Mouse (Mus musculus): Measurements from ENCODE around the gene D11Wsu47e.

The D11Wsu47e gene

DNA sequence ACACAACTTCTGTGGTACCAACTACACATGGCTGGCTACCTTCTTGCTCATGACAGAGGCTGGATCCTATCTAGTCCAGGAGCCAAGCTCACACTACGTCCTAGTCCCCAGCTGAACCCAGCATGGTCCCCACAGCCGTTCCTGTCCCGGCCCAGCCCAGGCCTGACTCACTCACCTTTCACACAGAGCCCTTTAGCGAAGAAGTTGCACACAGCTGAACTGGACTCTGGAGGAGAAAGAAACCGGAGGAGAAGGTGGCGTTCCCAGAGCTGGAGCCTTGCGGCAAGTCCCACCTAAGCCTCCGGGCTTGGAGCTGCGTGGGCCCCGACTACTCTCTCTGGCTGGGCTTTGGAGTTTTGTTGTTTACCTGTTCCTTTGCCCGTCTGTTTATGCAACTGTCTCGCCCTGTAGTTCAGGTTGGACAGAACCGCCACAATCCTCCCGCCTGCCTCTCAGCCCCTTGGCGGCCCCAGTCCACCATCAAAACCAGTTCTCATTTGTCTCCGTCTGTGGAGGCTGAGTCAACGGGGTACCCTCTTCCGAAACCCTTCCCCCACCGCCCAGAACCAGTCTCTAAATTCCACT is 24.5 kb downstream of the D11Wsu47e start:
- DNase-seq = no peak

DNA sequence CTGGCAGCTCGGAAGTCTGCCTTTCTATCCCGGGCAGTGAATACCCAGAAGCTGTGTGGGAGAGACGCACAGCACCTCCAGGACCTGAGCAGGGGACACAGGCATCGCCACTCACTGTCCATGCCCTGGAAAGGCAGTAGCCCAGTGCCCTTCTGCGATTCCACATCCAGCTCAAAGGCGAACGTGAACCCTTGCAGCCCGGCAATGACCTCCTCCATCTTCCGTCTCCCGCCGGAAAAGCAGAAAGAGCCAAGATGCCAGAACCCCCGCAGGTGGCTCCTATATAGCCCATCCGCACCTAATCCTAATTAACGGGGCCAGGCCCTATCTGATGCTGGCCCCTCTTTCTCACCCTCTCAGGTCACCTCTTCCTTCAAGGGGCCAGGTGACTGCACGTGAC is 25.1 kb downstream of the D11Wsu47e start:
- no peak for DNase-seq

DNA sequence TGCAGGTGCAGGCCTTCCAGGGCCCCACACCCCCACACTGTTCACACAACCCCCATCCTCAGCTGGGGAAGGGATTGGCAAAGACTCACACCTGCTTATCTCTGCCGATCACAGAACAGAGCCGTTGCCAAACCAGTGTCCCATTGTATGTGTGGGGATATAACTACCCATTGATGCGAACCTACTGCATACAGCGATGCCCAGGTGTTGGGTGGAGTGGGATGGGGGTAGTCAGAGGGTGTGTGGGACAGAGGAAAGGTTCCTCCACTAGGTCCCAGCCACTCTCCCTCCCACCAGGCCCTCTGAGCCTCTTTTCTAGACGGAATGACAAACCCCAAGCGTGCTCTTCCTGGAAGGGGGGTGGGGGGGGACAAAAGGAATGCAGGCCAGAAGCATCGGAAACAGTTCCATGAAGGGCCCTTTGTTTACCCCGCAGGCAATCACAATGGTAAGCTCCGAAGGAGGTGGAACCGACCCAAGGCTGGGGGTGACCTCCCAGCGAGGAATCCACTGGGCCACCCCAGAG is 25.6 kb downstream of the D11Wsu47e start, which contains the start of gene Cpsf4l:
Cpsf4l (minus strand) TSS at position 287 of the 526 bp plus-strand sequence.
- peak; percentile 74 for DNase-seq

DNA sequence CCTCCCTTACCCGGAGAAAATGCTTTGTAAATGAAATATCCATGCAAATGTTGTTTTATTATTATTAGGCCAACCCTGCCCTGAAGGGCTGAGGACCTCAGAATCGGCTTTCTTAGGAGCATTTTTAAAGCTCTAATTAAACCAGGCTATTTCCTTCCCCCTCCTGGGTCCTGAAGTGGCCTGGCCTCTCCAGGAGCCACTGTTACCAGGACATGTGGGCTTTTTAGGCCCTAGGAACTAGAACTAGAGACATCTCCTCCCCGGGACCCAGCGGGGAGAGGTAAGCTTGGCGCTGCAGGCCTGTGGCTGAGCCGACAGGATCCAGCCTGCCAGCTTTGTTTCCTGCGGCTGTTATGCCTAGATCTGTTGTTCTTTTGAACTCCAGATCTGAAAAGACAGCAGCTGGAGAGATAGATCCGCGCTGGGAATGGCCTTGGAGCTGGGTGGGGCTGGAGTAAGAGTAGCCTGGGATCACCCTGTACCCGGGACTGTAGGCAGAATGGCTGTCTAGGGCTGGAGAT is 26.1 kb downstream of the D11Wsu47e start:
- peak; percentile 42 for DNase-seq

DNA sequence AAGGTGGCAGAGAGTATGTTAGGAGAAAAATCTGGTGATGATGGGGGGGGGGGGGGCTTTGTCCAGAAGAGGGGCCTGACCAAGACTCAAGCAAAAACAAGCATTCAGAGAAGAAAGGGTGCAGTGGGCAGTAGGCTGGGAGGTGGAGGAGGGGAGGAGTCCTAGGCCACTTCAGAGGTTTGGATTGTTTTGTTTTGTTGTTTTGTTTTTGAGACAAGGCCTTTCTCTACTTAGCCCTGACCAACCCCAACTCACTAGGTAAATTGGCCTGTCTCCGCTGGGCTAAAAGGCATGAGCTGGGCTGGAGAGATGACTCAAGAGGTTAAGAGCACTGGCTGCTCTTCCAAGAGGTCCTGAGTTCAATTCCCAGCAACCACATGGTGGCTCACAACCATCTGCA is 26.8 kb downstream of the D11Wsu47e start:
- no peak for DNase-seq

DNA sequence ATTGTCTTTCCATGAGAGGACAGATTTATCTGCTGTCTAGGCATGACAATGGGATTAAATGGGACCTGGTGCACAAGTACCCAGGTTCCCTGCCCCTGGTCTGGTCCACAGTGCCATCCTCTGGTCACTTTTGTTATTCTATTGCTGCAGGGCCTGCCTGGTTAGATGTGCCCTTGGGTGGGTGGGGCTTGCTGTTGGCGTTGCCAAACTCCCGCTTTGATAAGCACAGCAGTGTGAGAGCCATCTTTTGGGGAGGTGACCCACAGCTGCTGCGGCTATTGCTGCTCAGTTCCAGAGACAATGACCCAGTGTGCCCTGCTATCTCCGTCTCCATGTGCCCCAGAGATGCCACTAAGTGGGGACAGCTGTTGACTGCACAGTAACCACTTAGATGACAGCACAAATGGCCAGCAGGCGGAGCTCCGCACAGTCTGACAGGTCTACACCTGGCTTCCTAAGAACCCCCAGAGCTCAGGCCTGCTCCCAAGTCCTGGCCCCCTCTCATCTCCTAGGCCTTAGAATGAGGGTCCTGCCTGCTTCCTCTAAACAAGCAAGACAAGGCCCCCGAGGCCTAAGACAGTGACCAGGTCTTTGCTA is 31.0 kb downstream of the D11Wsu47e start:
- DNase-seq = peak; percentile 47

DNA sequence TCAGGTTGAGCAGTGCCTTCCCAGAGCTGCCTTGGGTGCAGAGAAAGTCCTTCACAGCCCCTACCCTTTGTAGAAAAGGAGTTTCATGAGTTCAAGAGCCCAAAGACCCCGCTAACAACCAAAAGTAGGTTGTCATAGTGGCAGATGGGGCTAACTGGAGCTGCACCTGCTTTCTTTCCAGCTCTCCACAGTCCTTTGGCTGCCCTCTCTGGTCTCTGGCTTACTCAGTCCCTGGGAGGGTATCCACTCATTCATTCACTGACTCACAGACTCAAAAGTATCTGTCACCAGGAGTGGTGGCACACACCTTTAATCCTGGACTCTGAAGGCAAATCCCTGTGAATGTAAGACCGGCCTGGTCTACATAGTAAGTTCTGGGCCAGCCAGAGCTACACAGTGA is 31.9 kb downstream of the D11Wsu47e start:
- DNase-seq = no peak

DNA sequence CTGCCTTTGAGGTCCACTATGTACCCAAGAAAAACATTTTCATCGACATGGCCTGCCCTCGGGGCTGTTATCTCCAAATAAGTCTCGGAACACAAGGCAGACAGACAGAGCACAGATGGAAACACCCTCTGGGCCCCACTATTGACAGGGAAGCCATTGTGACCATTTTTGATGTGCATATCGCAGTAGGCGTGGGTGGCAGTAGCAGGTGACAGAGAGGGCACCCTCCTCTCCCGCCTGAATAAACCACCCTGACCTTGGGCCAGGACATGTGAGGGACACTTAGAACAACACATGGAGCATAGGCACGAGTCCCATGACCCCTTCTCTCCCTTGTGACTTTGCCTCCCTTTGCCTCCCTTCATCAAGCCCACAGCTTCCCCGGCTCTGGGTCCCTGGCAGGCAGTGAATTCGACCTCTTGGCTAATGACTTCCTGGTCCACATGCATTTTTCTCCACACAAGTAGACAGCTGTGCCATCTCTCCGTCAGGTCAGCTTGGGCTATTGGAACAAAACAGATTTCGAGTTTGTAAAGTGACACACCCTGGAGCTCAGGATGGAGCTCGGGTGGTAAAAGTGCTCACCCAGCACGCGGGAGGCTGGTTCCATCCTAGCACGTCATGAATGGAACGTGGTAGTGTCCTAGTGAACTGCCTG is 33.7 kb downstream of the D11Wsu47e start:
- DNase-seq = no peak

DNA sequence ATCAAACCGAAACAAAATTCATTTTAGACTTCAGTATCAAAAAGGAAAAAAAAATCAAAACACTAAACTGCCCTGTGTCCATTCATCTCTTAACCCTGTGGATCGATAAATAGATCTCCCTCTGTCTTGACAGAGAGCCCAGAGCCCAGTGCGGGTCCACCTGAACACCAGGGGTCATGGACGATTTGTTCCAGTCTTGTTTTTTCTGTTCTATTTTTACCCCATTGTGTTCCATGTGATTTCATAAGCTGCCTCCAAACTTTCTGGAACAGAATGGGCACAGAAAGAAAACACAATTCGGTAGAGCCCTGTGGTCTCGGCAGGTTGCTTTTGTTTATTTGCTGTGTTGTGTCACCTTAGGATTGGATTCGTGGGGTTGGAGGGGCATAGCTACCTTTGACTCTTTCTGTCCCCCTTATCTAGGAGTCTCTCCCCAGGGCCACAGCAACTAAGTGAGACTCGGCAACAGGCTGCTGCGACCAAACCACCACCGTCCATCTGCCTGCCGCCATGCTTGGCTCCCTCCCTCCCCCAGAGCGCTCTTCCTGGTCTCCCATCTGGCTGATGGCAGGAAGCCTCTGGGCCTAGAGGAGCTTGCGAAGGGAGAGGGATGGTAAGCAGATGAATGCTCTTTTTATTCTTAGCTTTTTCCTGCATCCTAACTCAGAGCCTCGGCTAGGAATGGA is 38.3 kb downstream of the D11Wsu47e start:
- DNase-seq = no peak

DNA sequence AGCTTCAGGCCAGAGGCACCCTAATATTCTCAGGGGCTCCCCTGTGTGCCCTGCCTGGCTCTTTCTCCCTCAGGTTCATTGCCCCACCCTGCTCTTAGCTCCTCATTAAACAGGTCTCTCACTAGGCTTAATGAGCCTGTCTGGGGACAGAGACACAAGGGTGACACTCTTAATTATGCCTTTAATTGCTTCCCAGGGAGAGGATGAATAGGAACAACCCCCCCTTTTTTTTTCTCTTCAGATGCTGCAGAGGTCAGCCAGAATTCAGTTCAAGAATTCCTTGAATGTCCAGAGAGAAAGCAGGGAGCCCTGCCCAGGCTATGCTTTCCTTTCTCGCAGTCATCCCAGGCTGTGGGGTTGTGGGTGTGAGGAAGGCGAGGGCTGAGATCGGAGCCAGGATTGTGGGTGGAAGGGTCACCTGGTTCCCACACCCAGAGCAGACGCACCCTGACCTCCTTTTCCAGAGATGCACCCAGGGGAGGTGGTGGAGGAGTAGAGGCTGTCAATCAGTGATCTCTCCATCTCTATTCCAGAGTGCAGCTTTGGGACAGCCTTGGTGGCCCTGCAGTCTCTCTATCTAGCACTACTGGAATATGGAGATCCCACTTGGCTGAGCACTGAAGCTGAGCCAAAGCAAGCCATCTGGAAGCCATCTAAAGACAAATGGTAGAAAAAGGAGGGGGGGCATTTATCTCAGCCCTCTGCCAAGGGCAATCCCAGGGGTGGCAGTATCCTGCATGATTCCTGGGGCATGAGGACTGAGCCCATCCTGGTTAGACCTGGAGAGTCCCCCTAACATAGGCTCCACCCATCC is 41.2 kb downstream of the D11Wsu47e start:
- DNase-seq = no peak

DNA sequence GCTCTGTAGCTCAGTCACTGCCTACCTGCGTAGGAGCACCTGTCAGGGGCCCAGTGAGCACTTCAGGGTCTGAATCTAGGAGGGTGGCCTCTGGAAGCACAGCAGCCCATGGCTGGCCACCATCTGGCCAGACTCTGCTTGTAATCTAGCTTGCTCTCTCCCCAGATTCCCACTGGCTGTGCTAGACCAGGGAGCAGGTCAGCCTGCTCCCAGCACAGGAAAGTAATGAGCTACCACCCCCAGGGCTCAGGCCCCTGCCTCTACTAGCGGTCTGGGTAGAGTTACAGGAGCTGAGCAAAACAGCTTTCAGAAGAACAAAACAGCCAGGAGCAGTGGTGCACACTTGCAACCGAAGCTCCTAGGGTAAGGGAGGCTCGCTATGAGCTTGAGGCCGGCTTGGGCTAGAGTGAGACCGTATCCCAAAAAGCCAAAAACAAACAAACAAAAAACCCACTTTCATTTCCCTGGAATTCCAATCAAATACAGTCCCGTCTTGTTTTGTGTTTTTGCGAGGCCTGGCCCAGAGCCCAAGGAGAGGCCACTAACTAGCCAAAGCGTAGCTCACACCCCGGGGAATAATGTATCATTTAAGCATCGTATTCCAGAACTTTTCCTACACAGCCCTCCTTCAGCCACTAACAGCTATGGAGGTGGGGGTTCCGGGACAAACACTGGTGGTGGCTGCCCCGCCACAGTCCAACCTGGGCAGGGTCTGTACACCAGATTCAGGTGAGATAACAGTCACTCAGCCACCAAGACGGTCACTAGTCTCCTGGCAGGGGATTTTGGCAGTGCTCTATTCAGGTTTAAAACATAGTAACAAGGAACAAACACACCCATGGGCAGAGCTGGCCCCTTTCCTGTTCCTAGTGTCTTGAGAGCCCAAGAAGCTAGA is 43.0 kb downstream of the D11Wsu47e start:
- DNase-seq = no peak

DNA sequence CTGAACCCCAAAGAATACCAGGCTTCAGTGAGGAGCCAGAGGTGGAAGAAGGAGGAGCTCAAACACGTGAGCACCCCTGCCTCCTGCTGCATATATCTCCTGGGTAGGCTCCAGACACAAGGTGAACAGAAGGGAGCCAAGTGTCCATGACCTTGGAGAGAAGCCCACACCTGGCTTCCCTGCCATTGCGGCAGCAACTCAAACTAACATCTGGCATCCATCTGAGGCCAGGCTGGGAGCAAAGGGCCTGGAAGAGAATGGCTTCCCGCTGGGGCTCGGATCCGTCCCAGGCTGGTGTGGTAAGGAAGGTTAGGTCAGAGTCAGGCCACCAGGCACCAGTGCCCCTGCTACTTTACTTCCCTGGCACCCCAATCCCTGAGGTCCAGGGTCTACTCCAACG is 43.8 kb downstream of the D11Wsu47e start:
- DNase-seq = no peak

DNA sequence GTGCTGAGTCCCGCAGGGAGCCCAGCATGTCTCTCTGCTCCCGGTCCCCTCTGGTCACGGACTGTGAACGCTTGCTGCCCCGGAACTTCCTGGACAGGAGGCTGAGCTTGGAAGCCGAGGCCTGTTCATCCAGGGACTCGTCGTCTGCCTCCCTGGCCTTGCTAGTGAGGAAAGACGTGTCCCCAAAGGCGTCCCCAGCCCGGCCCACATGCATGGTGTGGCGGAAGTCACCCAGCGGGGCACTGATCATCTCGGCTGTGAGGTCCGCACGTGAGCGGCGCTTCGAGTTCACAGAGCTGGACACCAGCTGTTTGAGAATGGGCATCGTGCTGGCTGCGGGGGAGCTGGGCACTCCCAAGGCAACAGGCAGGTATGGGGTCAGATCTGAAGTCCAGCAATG is 45.0 kb downstream of the D11Wsu47e start:
- no peak for DNase-seq

DNA sequence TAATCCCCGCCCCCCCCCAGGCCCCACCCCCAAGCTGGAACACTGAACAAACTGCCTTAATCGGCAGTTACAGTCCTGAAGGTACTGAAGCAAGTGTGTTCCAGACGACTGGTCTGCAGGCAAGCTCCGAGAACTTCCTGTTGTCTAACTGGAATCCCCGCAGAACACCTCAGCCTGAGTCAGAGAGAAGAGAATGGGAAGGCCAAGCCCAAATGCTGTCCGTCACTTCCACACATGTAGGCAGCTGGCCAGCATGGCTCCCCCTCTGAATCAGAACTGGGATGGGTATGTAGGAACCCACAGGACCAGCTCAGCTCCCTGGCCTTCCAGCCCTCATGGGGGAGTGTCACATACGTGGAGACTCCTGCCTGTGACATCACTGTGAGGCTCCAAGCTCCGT is 45.7 kb downstream of the D11Wsu47e start:
- DNase-seq = no peak

DNA sequence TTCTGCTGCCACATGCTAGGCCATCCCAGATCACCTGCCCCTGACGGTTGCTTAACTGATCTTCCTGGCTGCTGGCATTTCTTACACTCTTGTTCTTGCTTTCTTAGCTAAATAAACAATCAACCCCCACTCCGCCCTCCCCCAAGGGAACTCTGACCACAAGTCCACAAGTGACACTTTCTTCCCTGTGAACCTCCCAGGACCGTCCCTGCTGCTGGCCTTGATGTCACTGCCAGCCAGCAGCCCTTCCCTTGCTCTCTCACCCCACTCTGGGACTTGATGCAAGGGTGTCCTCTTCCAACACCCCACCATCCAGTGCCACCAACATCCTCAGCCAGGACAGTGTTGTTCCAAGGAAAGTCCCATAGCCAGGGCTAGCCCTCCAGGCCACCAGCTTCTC is 46.7 kb downstream of the D11Wsu47e start:
- no peak for DNase-seq

DNA sequence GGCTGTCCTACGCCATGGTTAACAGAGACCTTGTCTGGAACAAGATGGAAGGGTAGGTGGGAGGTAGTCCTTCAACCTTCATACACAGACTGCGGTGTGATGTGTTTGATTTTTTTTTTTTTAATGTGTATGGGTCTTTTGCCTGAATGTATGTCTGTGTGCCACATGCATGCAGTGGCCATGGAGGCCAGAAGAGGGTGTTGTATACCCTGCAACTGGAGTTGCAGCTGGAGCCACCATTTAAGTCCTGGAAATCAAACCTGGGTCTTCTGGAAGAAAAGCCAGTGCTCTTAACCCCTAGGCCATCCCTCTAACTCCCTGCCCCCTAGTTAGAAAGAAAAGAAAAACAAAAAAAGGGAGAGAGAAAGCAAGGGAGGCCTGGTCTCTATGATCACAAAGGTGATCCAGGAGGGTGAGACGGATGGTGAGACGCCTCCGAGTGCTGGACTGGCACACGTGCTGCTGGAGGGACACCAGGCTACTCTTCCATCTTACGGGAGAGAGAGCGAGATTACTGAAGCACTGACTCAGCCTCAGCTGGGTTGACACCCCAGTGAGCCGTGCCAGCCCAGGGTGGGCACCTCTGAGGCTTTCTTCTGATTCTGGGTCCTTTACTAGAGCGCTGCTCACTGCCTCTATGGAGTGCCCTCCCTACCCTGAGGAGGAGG is 47.9 kb downstream of the D11Wsu47e start:
- DNase-seq = no peak

DNA sequence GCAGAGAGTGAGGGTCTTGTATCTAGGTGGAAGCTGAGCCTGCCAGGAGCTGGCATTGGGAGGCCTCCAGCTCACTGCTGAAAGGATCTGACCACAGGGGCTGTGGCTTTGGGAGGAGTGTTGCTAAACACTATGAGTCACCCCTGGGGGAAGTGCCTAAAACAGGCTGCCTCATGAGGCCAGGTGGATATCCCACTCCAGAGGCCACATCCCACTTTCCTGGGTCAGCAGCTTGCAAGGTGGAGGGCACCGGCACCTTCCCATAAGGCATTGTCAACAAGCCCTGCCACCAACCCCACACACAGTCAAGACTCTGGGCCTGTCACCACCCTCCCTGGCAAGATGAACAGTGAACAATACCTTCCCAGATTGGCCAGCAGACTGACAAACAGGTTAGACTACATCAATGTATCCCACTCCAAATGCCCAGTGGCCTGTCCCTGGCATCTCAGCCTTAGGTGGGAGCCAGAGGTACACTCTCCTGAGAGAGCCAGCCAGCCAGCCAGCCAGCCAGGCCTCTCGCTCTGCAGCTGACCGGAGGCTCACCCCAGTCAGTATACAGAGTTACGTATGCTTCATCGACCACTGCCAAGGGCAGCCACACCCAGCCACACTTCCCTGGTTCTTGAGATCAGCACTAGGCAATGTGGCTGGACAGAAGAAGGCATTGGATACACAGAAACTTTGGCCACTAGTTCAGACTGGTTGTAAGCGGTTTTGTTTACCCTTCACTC is 49.6 kb downstream of the D11Wsu47e start:
- DNase-seq = no peak

DNA sequence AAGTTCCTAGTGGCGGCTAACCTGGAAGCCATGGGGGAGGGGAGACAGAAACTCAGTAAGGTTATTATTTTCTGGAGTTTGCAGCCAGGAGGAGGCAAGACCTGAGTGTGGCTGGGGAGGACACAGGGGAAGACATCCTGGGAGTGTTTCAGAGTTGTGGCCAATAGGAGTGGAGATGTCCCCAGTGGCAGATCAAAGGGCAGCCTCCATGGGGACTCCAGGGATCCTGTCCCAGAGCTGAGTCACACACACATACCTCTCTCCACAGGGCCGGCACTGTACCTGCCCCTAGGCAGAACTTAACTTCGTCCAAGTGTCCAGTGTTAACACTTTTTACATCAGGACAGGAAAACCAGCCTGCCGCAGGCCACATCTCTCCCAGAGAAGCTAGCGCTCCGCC is 50.9 kb downstream of the D11Wsu47e start:
- DNase-seq = no peak

DNA sequence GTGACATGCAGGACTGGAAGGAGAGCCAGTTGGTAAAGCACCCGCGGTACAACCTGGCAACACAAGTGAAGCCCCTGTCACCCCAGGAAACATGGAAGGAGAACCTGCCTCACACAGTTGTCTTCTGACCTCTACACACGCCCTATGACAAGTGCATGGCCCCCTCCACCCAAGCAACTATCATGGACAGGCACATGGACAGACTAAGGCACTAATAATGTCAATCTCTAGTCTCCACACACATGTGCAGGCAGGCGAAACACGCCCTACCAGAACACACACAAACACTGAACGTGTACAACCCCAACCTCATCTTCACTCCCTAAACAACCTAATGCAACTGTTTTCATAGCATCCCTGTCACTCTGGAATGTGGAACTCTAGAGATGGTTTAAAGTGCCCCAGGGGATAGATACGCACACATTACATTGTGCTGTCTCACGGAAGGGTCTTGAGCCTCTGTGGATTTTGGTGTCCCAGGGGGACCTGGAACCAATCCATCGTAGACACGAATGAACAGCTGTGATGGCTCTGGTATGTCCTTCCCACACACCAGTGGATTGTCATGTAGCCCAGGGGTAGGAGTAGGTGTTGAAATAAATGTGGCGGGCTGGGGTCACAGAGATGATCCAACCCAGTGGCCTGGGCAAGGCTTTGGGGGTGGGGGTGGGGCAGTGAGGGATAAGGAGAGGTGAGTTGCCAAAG is 52.8 kb downstream of the D11Wsu47e start:
- no peak for DNase-seq

DNA sequence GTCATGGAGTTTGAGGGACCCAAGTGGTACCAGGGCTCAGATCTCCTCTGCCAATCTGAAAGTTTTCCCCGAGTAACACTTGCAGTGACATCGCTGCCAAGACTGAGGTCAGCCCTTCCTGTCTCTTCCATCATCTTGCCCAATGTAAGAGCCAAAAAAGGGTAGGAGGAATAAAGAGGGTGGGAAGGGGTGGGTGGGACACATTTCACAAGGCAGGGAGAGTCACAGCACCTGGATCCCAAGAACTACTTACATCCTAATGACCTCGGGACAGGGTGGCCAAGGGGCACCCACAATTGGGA is 53.3 kb downstream of the D11Wsu47e start:
- DNase-seq = no peak

Measured in thymus, postnatal 25 days (tissue).